Mouse (Mus musculus): ENCODE measurements at regions not wholly inside any gene's neighbourhood (a gene's known extent, or its start where the extent isn't known, plus 50 kb on each side); places are given as distances from the start of the nearest gene placed in this dataset.
A peak's percentile ranks its signal among the peaks of the same experiment; 100 is the strongest.

DNA sequence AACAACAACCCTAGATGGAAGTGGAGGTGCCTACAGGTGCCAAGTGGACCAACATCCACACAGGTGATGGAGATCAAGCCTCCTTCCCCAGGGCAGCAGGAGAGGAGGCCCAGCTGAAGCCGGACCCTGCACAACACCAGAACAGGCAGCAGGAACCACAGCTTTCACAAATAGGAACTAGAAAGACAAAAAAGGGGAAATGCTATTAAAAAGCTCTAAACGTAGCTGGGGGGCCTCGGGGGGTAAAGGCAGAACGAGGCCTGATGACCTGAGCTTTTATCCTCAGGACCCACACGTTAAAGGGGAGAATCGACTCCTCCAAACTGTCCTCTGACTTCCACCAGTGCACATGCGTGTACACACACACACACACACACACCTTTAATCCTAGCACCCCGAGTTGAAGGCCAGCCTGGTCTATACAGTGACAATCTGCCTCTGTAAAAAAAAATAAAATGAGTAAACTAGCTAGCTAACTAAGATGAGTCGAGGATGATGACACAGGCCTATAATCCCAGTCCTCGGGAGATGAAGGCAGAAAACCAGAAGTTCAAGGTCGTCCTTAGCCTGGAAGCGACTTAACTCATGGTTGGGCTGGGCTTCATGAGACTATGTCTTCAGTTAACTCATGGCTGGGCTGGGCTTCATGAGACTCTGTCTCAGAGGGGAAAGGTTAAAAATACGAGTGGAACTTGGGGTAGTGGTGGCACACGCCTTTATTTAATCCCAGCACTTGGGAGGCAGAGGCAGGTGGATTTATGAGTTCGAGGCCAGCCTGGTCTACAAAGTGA lies 122.6 kb upstream of the Slc22a12 start:
- Histone ChIP-seq H3K36me3 (ENCODE audit: control insufficient read depth, insufficient read depth, low read length) (no peaks in the 10 kb centered on the region), H3K27me3 (replicated peaks; ENCODE audit: control insufficient read depth, insufficient read depth, low read length) (peaks cover 5% of the 10 kb centered on the region; the same call in 1 of the 2 replicates), H3K4me3 (ENCODE audit: low read depth, low read length) (no peak overlapping the region), H3K9ac (ENCODE audit: low read depth, low read length) (no peak overlapping the region), H3K9me3 (ENCODE audit: control insufficient read depth, low read length) (no peaks in the 10 kb centered on the region), H3K4me2 (no peak overlapping the region), H3K27ac (ENCODE audit: low read depth, low read length) (no peak overlapping the region), H3K4me1 (replicated peaks; ENCODE audit: control insufficient read depth, insufficient read depth, low read length) (peaks cover 18% of the 10 kb centered on the region)
- 54% methylated on average over 15 of the region's 15 CpGs for WGBS
- DNase-seq (ENCODE audit: low spot score) (no peak), ATAC-seq (replicated peaks; ENCODE audit: low FRiP score) (no peak)

DNA sequence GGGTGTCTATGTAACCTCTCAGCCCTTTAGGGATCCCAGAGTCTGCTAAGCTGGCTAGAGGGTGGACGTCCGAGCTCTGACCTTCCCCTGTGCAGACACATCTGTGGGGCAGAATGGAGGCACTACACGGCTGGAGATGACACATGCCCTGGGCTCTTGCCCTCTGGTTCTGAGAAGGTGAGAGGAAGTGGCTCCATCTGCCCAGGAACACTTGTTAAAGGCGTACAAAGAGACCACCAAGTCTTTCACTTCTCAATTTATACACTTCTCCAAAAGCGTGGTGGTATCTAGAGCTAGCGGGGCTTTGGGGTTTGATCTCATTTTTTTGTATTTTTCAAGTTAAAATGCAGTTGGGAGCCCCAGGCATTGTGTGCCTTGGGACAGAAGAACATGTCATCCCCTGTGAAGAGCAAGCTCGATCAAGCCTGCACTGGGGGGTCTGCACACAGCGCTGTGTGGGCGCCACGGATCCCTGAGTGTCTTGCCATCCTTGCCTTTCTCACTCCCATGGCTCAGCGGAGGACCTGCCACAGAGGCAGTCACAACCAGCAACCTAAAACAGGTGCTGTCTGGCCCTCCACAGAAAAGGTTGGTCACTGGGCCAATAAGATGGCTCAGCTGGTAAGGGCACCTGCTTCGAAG lies 121.6 kb upstream of the Slc22a12 start:
- Histone ChIP-seq H3K4me1 (replicated peaks; ENCODE audit: control insufficient read depth, insufficient read depth, low read length) (peaks cover 25% of the 10 kb centered on the region), H3K27ac (ENCODE audit: low read depth, low read length) (no peak overlapping the region)
- no peak for ATAC-seq (replicated peaks; ENCODE audit: low FRiP score)

DNA sequence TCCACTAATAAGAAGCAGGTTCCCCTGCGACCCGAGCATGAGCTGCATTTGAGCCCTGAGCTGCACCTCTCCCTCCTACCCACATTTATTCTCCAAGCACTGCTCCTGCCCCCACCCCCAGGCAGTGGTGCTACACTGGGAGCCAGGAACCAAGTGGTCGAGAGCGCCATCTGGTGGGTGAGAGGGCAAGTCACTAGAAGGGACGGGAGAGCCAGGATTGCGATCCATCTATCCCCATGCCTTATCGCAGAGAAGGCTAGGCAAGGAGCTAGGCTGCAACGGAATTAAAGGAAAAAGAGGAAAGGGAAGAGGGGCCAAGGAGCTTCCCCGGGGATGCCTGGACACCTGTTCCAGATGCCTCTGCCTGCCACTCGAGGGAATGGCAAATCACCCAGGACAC lies 120.6 kb upstream of the Slc22a12 start:
- H3K36me3 ChIP-seq (ENCODE audit: control insufficient read depth, insufficient read depth, low read length), result no peaks in the 10 kb centered on the region
- H3K27ac ChIP-seq (ENCODE audit: low read depth, low read length), result no peak overlapping the region
- no peak overlapping the region for H3K9ac ChIP-seq (ENCODE audit: low read depth, low read length)
- peaks cover 25% of the 10 kb centered on the region for H3K4me1 ChIP-seq (replicated peaks; ENCODE audit: control insufficient read depth, insufficient read depth, low read length)
- no peak overlapping the region for H3K4me3 ChIP-seq (ENCODE audit: low read depth, low read length)
- peaks cover 5% of the 10 kb centered on the region; the same call in 1 of the 2 replicates for H3K27me3 ChIP-seq (replicated peaks; ENCODE audit: control insufficient read depth, insufficient read depth, low read length)
- 4% methylated on average over 10 of the region's 10 CpGs for WGBS
- DNase-seq (ENCODE audit: low spot score) (peak; percentile 73), ATAC-seq (replicated peaks; ENCODE audit: low FRiP score) (no peak)
- no peak overlapping the region; the same call in 1 of the 2 replicates for H3K4me2 ChIP-seq
- no peaks in the 10 kb centered on the region for H3K9me3 ChIP-seq (ENCODE audit: control insufficient read depth, low read length)

More for the DNA sequence above, 121.6 kb upstream of the Slc22a12 start:
- DNase-seq (ENCODE audit: low spot score), result no peak
- H3K9ac ChIP-seq (ENCODE audit: low read depth, low read length), result no peak overlapping the region
- H3K36me3 ChIP-seq (ENCODE audit: control insufficient read depth, insufficient read depth, low read length), result no peaks in the 10 kb centered on the region
- H3K9me3 ChIP-seq (ENCODE audit: control insufficient read depth, low read length), result no peaks in the 10 kb centered on the region
- H3K27me3 ChIP-seq (replicated peaks; ENCODE audit: control insufficient read depth, insufficient read depth, low read length), result peaks cover 5% of the 10 kb centered on the region; the same call in 1 of the 2 replicates
- H3K4me2 ChIP-seq, result no peak overlapping the region
- 69% methylated on average over 12 of the region's 12 CpGs for WGBS
- no peak overlapping the region for H3K4me3 ChIP-seq (ENCODE audit: low read depth, low read length)

DNA sequence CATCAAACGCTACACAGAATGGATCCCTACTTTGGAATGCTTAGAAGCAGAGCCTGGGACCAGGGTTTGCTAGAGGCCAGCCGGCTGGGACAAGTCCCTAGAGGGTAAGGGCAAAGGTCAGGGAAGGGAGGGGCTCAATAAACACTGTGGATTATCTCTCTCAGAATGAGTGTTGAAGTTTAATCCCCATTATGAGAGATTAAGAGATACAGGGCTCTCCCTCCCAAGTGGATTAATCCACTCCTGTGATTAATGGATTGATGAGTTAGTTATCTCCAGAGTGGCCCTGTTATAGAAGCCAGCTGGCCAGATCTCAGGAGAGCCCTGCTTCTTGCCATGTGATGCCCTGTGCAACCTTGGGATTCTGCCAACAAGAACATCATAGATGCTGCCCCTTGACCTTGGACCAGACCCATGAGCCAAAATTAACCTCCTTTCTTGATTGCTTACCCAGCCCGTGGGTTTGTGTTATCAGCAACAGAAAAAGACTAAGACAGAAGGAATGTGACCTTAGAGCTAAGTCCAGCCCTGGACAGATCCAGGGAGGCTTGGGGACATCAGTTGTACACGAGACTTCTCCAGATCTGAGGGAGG lies 119.6 kb upstream of the Slc22a12 start:
- Histone ChIP-seq H3K36me3 (ENCODE audit: control insufficient read depth, insufficient read depth, low read length) (no peaks in the 10 kb centered on the region), H3K27me3 (replicated peaks; ENCODE audit: control insufficient read depth, insufficient read depth, low read length) (peaks cover 5% of the 10 kb centered on the region; the same call in 1 of the 2 replicates)
- 37% methylated on average over 4 of the region's 4 CpGs for WGBS

DNA sequence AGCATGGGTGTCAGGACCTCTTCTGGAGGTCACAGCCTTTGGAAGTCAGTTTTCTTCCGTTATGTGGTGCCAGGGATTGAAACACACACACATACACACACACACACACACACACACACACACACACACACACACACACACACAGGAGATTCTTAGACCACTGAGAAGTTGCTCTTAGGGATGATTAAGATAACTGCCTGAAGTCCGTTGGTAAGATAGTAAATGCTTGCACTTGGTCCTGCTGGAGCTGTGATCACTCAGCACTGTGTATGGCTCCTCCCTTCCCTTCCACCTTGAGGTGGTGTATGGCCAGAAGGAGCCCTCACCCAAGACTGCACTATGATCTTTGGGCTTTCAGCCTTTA lies 118.7 kb upstream of the Slc22a12 start:
- Histone ChIP-seq H3K27me3 (replicated peaks; ENCODE audit: control insufficient read depth, insufficient read depth, low read length) (peaks cover 5% of the 10 kb centered on the region; the same call in 1 of the 2 replicates), H3K4me1 (replicated peaks; ENCODE audit: control insufficient read depth, insufficient read depth, low read length) (peaks cover 25% of the 10 kb centered on the region), H3K36me3 (ENCODE audit: control insufficient read depth, insufficient read depth, low read length) (no peaks in the 10 kb centered on the region), H3K4me3 (ENCODE audit: low read depth, low read length) (no peak overlapping the region), H3K9me3 (ENCODE audit: control insufficient read depth, low read length) (no peaks in the 10 kb centered on the region), H3K9ac (ENCODE audit: low read depth, low read length) (no peak overlapping the region), H3K4me2 (no peak overlapping the region), H3K27ac (ENCODE audit: low read depth, low read length) (no peak overlapping the region)
- DNase-seq (ENCODE audit: low spot score) (no peak), ATAC-seq (replicated peaks; ENCODE audit: low FRiP score) (no peak)
- WGBS, result 35% methylated on average over 2 of the region's 2 CpGs

More for the DNA sequence above, 119.6 kb upstream of the Slc22a12 start:
- ATAC-seq (replicated peaks; ENCODE audit: low FRiP score) (no peak), DNase-seq (ENCODE audit: low spot score) (no peak)
- Histone ChIP-seq H3K4me2 (no peak overlapping the region), H3K4me1 (replicated peaks; ENCODE audit: control insufficient read depth, insufficient read depth, low read length) (peaks cover 25% of the 10 kb centered on the region), H3K9me3 (ENCODE audit: control insufficient read depth, low read length) (no peaks in the 10 kb centered on the region), H3K9ac (ENCODE audit: low read depth, low read length) (no peak overlapping the region), H3K4me3 (ENCODE audit: low read depth, low read length) (no peak overlapping the region), H3K27ac (ENCODE audit: low read depth, low read length) (no peak overlapping the region)

DNA sequence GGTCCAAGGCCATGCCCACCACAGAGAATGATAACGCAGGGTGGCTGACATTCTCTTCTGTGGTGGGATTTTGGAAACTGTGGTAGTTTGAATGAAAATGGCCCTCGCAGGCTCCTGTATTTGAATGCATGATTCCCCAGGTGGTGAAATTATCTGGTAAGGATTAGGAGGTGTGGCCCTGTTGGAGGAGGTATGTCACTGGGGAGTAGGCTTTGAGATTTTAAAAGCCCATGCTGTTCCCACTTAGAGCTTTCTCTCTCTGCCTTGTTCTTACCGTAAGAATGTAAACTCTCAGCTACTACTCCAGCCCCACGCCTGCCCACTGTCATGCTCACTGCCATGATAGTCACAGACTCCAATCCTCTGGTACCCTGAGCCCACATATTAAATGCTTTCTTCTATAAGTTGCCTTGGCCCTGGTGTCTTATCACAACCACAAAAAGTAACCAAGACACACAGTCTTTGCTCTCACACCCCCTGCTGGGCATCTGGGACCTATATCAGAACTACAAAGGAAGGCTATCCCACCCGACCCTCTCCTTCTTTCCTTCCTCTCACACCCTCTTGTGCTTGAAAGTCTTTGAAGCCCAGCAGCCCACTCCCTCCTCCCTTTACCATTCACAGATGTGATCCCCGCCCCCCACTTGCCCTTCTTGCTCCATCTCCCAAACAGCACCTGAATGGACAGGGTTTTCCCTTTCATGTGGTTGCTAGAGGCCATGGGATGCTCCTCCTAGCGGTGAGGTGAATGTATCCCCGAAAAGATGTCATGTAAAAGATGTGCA lies 118.1 kb upstream of the Slc22a12 start:
- H3K27me3 ChIP-seq (replicated peaks; ENCODE audit: control insufficient read depth, insufficient read depth, low read length), result peaks cover 5% of the 10 kb centered on the region; the same call in 1 of the 2 replicates
- no peak for ATAC-seq (replicated peaks; ENCODE audit: low FRiP score)
- WGBS, result 29% methylated on average over 8 of the region's 8 CpGs
- no peaks in the 10 kb centered on the region for H3K9me3 ChIP-seq (ENCODE audit: control insufficient read depth, low read length)
- peak overlapping the region; percentile 4; the same call in 1 of the 2 replicates for H3K4me2 ChIP-seq
- peaks cover 25% of the 10 kb centered on the region for H3K4me1 ChIP-seq (replicated peaks; ENCODE audit: control insufficient read depth, insufficient read depth, low read length)
- no peak overlapping the region for H3K4me3 ChIP-seq (ENCODE audit: low read depth, low read length)
- H3K9ac ChIP-seq (ENCODE audit: low read depth, low read length), result no peak overlapping the region
- H3K36me3 ChIP-seq (ENCODE audit: control insufficient read depth, insufficient read depth, low read length), result no peaks in the 10 kb centered on the region
- no peak for DNase-seq (ENCODE audit: low spot score)
- H3K27ac ChIP-seq (ENCODE audit: low read depth, low read length), result peak overlapping the region; percentile 61

DNA sequence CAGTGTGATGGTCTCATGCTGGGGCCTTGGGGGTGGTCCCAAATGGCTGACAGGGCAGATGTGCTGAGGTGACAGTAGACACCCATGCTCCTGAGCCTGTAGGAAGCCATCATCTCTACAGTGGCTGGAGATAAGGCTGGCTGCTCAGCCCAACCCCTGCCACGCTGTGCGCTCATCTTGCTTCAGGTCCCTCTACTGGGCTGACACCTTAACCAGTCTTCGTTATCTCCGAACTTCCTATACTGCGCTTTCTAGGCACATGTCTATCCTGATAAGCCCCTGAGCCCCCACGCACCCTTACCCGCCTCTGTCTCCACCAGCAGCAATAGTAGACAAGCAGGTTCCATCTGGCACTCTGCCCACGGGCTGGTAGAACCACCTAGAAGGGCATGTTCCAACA lies 117.3 kb upstream of the Slc22a12 start:
- Histone ChIP-seq H3K9me3 (ENCODE audit: control insufficient read depth, low read length) (no peaks in the 10 kb centered on the region), H3K27me3 (replicated peaks; ENCODE audit: control insufficient read depth, insufficient read depth, low read length) (peaks cover 5% of the 10 kb centered on the region; the same call in 1 of the 2 replicates), H3K4me2 (peak overlapping the region; percentile 4; the same call in 1 of the 2 replicates), H3K27ac (ENCODE audit: low read depth, low read length) (peak overlapping the region; percentile 61), H3K9ac (ENCODE audit: low read depth, low read length) (no peak overlapping the region), H3K36me3 (ENCODE audit: control insufficient read depth, insufficient read depth, low read length) (no peaks in the 10 kb centered on the region), H3K4me3 (ENCODE audit: low read depth, low read length) (no peak overlapping the region), H3K4me1 (replicated peaks; ENCODE audit: control insufficient read depth, insufficient read depth, low read length) (peaks cover 25% of the 10 kb centered on the region)
- 39% methylated on average over 8 of the region's 8 CpGs for WGBS
- DNase-seq (ENCODE audit: low spot score) (peak; percentile 39), ATAC-seq (replicated peaks; ENCODE audit: low FRiP score) (peak; percentile 95)

DNA sequence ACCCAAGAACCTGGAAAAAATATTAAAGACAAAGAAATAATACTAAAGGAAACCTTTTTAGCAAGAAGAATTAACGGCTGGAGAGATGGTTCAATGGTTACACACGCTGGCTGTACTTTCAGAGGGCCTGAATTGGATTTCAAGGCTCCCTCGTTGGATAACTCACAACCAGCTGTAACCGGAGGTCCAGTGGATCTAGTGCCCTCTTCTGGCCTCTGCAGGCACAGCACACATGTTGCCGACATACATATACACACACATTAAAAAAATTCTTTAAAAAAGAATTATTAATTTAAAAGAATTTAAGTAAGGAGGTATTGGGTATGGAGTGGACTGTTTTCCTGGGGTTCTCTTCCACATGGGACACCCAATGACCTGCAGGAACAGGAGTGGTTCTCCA lies 111.7 kb upstream of the Slc22a12 start:
- no peaks in the 10 kb centered on the region for H3K36me3 ChIP-seq (ENCODE audit: control insufficient read depth, insufficient read depth, low read length)
- ATAC-seq (replicated peaks; ENCODE audit: low FRiP score), result no peak
- H3K27ac ChIP-seq (ENCODE audit: low read depth, low read length), result no peak overlapping the region
- WGBS, result 76% methylated on average over 5 of the region's 5 CpGs
- no peaks in the 10 kb centered on the region for H3K9me3 ChIP-seq (ENCODE audit: control insufficient read depth, low read length)
- no peaks in the 10 kb centered on the region for H3K4me1 ChIP-seq (replicated peaks; ENCODE audit: control insufficient read depth, insufficient read depth, low read length)
- H3K4me2 ChIP-seq, result no peak overlapping the region
- H3K4me3 ChIP-seq (ENCODE audit: low read depth, low read length), result no peak overlapping the region
- H3K9ac ChIP-seq (ENCODE audit: low read depth, low read length), result no peak overlapping the region
- no peak for DNase-seq (ENCODE audit: low spot score)
- no peaks in the 10 kb centered on the region; the same call in 1 of the 2 replicates for H3K27me3 ChIP-seq (replicated peaks; ENCODE audit: control insufficient read depth, insufficient read depth, low read length)

Data from liver, embryonic 11.5 days (tissue).